Mouse (Mus musculus) stomach, embryonic 15.5 days (tissue): ENCODE results near the gene Acox3. TPM values are rescaled to one million over a fixed set of nuclear protein-coding genes. Genes with fewer than 3 reads are reported as not detected.

Source experiments
- ATAC-seq: fragments of 200-750 bp; cut with Nextera tagmentation; 2 replicates; pipeline ENCODE4 v1.8.0; 2017; ENCODE audit warnings: low read depth, moderate number of reproducible peaks, moderate TSS enrichment; ENCODE audit not compliant: insufficient read depth, low FRiP score
- H3K27ac ChIP-seq: fragments of 300-500 bp; sonication (generic); 2 replicates; pipeline ENCODE4 v1.5.1; 2015; ENCODE audit warnings: mild to moderate bottlenecking, inconsistent platforms
- H3K27me3 ChIP-seq: fragments of 300-500 bp; sonication (generic); replicated peaks from 2 replicates; pipeline ENCODE4 v1.6.1; 2015; ENCODE audit warnings: inconsistent platforms
- H3K36me3 ChIP-seq: fragments of 300-500 bp; sonication (generic); 2 replicates; pipeline ENCODE4 v1.6.1; 2015; ENCODE audit warnings: inconsistent platforms
- H3K4me1 ChIP-seq: fragments of 300-500 bp; sonication (generic); 2 replicates; pipeline ENCODE4 v1.6.1; 2015; ENCODE audit warnings: inconsistent platforms
- H3K4me2 ChIP-seq: fragments of 300-500 bp; sonication (generic); 2 replicates; pipeline ENCODE4 v1.6.1; 2015; ENCODE audit warnings: mild to moderate bottlenecking, inconsistent platforms
- H3K4me3 ChIP-seq: fragments of 300-500 bp; sonication (generic); replicated peaks from 2 replicates; pipeline ENCODE4 v1.5.1; 2015; ENCODE audit warnings: inconsistent platforms
- H3K9ac ChIP-seq: fragments of 300-500 bp; sonication (generic); 2 replicates; pipeline ENCODE4 v1.6.1; 2015; ENCODE audit warnings: inconsistent platforms
- H3K9me3 ChIP-seq: fragments of 300-500 bp; sonication (generic); 2 replicates; pipeline ENCODE4 v1.6.1; 2016; ENCODE audit warnings: inconsistent platforms
- WGBS: fragments of 180-500 bp; shearing (Covaris S2); methylation state at CpG from one replicate; pipeline ENCODE4 v1.1.7; 2015; 5-methylcytosine and 5-hydroxymethylcytosine counted together
- polyA plus RNA-seq: library from polyadenylated mRNA; unstranded; fragments of >200 nt; fragmentation: Nextera tagmentation; extraction: Ambion mirVana; gene quantifications from 2 replicates; pipeline ENCODE4 v1.2.1, GENCODE M21; 2015

Acox3 gene
- polyA plus RNA-seq, 1 experiment from 2014 or later = 12.3 TPM

DNA sequence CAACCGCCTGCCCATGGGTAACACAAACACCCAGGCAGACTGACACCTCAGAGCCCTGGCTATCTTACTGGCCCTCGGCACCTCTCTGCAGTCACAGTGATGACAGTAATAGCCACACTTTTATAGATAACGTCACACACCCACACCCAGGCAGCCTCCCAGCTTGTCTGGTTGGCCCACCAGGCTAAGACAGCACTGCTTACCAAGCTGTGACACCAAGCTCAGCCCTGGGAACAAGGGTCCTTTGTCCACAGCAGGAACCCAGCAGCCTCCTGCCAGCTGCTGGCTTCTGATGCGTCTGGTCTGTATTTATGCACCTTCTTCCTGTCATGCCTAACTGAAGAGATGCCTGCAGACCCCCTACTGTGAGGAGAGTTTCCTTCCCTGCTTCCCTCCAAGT, 38.3 kb downstream of the Acox3 start:
- H3K4me1 ChIP-seq = peaks cover 14% of the 10 kb centered on the region; the same call in 1 of the 2 replicates
- H3K9me3 ChIP-seq = no peaks in the 10 kb centered on the region
- H3K27ac ChIP-seq = no peak overlapping the region
- no peak overlapping the region for H3K4me2 ChIP-seq
- ATAC-seq = no peak
- 37% methylated on average over 4 of the region's 4 CpGs for WGBS
- no peaks in the 10 kb centered on the region for H3K36me3 ChIP-seq
- no peak overlapping the region for H3K9ac ChIP-seq
- no peaks in the 10 kb centered on the region for H3K27me3 ChIP-seq
- H3K4me3 ChIP-seq = no peak overlapping the region

- Histone ChIP-seq H3K9ac (no peak overlapping the region), H3K27ac (peak overlapping the region; percentile 31; the same call in 1 of the 2 replicates), H3K4me3 (no peak overlapping the region), H3K4me1 (peaks cover 19% of the 10 kb centered on the region; the same call in 1 of the 2 replicates), H3K9me3 (no peaks in the 10 kb centered on the region), H3K36me3 (no peaks in the 10 kb centered on the region), H3K4me2 (no peak overlapping the region), H3K27me3 (no peaks in the 10 kb centered on the region)
- no peak for ATAC-seq
Measured at GRCm38 (mm10) chr5:35623831-35624230, 41.0 kb downstream of the Acox3 start.

GRCm38 (mm10) chr5:35624751-35625239, 42.0 kb downstream of the Acox3 start:
- 52% methylated on average over 4 of the region's 4 CpGs for WGBS
- Histone ChIP-seq H3K4me1 (peaks cover 19% of the 10 kb centered on the region; the same call in 1 of the 2 replicates), H3K4me3 (no peak overlapping the region), H3K27me3 (no peaks in the 10 kb centered on the region), H3K9ac (no peak overlapping the region), H3K4me2 (no peak overlapping the region), H3K36me3 (no peaks in the 10 kb centered on the region), H3K9me3 (no peaks in the 10 kb centered on the region), H3K27ac (peak overlapping the region; percentile 31; the same call in 1 of the 2 replicates)
- peak; percentile 65 for ATAC-seq

DNA sequence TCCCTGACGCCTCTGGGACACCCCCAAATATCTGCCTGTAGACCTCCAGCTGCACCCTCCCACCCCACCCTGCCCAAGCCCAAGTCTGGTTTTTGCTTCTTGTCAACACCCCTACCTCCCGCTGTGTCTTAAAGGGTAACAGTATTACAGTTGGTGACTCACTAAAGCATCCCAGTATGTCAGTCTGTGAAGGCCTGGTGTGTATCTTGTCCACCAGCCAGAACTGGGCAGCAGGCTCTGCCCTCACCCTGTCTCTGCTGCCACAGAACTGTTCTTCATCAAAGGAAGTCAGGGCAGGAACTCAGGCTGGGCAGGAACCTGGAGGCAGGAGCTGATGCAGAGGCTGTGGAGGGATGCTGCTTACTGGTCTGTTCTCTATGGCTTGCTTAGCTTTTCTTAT, 43.6 kb downstream of the Acox3 start:
- Histone ChIP-seq H3K9ac (no peak overlapping the region), H3K4me3 (no peak overlapping the region), H3K36me3 (no peaks in the 10 kb centered on the region), H3K9me3 (no peaks in the 10 kb centered on the region), H3K4me1 (peaks cover 19% of the 10 kb centered on the region; the same call in 1 of the 2 replicates), H3K27me3 (no peaks in the 10 kb centered on the region), H3K27ac (no peak overlapping the region), H3K4me2 (no peak overlapping the region)
- WGBS = 80% methylated on average over 2 of the region's 2 CpGs
- ATAC-seq = no peak

DNA sequence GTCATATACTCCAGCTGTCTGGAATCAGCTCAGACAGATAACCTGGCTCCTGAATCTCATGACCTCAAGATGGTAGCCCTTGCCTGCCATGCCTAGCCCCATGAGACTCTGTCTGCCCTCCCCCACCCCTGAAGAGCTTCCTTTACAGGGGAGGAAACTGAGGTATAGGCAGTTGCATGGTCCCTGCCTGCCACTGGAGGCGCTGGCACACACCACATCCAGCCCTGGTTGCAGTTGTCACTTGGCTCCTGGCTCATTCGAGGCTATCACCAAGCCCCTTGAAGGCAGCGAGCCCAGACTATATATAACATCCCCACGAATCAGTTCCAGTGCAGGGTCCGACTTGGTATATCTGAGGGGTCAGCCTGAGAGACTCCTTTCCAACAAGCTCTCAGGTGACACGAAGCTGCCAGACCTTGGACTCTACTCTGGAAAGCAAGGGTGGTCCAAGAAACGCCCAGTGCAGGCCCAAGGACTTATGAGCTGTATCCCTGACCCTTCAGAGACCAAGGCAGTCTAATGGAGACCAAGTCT, 44.5 kb downstream of the Acox3 start:
- no peak overlapping the region for H3K27ac ChIP-seq

DNA sequence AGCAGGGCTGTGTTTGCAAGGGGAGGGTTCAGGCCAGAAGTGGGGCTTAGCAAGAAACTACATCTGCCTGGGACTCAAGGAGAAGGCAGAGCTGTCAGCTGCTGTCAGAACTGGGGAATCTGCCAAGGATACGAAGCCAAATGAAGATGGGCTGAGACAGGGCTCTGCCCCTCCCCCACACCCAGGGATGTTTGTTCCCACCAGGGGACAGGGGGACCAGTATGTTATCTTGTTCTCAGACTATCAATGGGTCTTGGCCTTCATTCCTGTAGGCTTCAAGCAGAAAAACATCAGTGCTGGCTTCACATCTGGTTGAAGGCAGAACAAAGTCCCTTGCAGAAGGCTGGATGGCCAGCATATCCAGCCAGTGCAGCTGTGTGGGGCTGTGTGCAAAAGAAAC, 45.8 kb downstream of the Acox3 start:
- Histone ChIP-seq H3K27me3 (no peaks in the 10 kb centered on the region), H3K4me1 (peaks cover 19% of the 10 kb centered on the region; the same call in 1 of the 2 replicates), H3K9ac (no peak overlapping the region), H3K36me3 (no peaks in the 10 kb centered on the region), H3K4me3 (no peak overlapping the region), H3K27ac (peak overlapping the region; percentile 59; the same call in 1 of the 2 replicates), H3K4me2 (no peak overlapping the region), H3K9me3 (no peaks in the 10 kb centered on the region)
- 35% methylated on average over 1 of the region's 1 CpGs for WGBS
- peak; percentile 15; the same call in 1 of the 2 replicates for ATAC-seq

More for the DNA sequence above, 44.5 kb downstream of the Acox3 start:
- 68% methylated on average over 7 of the region's 7 CpGs for WGBS
- no peaks in the 10 kb centered on the region for H3K9me3 ChIP-seq
- H3K36me3 ChIP-seq = no peaks in the 10 kb centered on the region
- H3K4me3 ChIP-seq = no peak overlapping the region
- no peak overlapping the region for H3K9ac ChIP-seq
- no peak for ATAC-seq
- H3K4me2 ChIP-seq = no peak overlapping the region
- H3K4me1 ChIP-seq = peaks cover 19% of the 10 kb centered on the region; the same call in 1 of the 2 replicates
- no peaks in the 10 kb centered on the region for H3K27me3 ChIP-seq

DNA sequence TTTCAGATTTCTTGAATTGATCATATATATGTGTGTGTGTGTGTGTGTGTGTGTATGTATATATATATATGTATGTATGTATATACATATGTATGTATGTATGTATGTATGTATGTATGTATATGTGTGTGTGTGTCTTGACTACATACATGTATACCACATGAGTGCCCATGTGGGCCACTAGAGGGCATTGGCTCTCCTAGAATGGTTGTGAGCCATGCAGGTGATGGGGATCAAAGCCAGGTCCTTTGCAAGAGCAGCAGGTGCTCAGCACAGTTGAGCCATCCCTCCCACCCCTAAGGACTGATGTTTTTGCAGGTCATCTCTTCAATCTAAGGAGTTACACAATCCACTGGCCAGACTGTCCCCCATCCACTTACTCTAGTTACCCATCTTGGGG, 46.5 kb downstream of the Acox3 start:
- no peaks in the 10 kb centered on the region for H3K27me3 ChIP-seq
- H3K4me1 ChIP-seq = peaks cover 13% of the 10 kb centered on the region; the same call in 1 of the 2 replicates
- H3K27ac ChIP-seq = no peak overlapping the region
- no peaks in the 10 kb centered on the region for H3K36me3 ChIP-seq
- H3K9ac ChIP-seq = no peak overlapping the region
- H3K9me3 ChIP-seq = no peaks in the 10 kb centered on the region
- no peak overlapping the region for H3K4me3 ChIP-seq
- no peak for ATAC-seq
- H3K4me2 ChIP-seq = no peak overlapping the region

DNA sequence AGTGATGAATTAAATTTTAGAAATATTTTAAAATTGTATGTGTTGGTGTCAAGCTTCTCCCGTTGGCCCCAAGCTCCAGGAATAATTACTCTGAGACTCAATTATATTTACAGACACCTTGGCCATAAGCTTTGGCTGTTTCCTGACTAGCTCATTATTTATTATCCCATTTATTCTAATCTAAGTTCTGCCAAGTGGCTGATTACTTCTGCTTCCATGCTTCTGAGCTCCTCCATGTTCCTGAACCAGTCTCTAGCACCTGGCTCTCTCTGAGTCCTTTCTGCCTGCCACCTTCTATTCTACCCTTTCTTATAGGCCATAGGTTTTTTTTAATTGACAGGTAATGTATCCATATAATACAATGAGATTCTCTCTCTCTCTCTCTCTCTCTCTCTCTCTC, 47.9 kb downstream of the Acox3 start:
- H3K9me3 ChIP-seq = no peaks in the 10 kb centered on the region
- ATAC-seq = no peak
- H3K4me2 ChIP-seq = no peak overlapping the region
- 69% methylated on average over 1 of the region's 1 CpGs for WGBS
- H3K4me1 ChIP-seq = peaks cover 8% of the 10 kb centered on the region; the same call in 1 of the 2 replicates
- H3K27ac ChIP-seq = no peak overlapping the region
- no peaks in the 10 kb centered on the region for H3K27me3 ChIP-seq
- no peaks in the 10 kb centered on the region for H3K36me3 ChIP-seq
- no peak overlapping the region for H3K4me3 ChIP-seq
- H3K9ac ChIP-seq = no peak overlapping the region

GRCm38 (mm10) chr5:35631224-35631623, 48.4 kb downstream of the Acox3 start:
- Histone ChIP-seq H3K9me3 (no peaks in the 10 kb centered on the region), H3K27me3 (no peaks in the 10 kb centered on the region), H3K4me1 (peaks cover 5% of the 10 kb centered on the region; the same call in 1 of the 2 replicates), H3K4me2 (no peak overlapping the region), H3K27ac (no peak overlapping the region), H3K4me3 (no peak overlapping the region), H3K9ac (no peak overlapping the region), H3K36me3 (no peaks in the 10 kb centered on the region)
- no peak for ATAC-seq
- WGBS = 75% methylated on average over 3 of the region's 3 CpGs

DNA sequence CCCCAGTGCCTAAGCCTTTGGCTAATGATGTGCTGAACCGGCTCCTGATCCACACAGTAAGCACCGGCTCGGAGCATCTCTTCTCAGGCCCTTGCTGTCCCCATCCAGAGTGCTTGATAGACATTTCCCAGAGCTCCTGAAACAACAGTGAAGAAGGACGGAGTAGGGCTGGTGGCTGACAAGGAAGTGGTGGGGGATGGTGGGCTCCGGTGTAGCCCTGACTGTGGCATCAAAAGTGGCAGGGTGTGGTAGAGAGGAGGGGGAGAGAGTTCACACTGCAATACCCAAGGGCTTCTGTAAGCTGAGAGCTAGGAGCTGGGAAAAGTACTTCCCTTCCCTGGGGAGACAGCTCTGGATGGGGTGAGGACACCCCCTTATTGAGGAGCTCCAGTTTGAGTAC, 48.9 kb downstream of the Acox3 start:
- 69% methylated on average over 5 of the region's 5 CpGs for WGBS
- no peak overlapping the region for H3K27ac ChIP-seq
- no peaks in the 10 kb centered on the region for H3K36me3 ChIP-seq
- H3K4me2 ChIP-seq = no peak overlapping the region
- 0 out of 2 replicates have a peak, but pooled peaks cover 4% of the 10 kb centered on the region for H3K4me1 ChIP-seq
- no peak overlapping the region for H3K9ac ChIP-seq
- no peaks in the 10 kb centered on the region for H3K9me3 ChIP-seq
- ATAC-seq = no peak
- H3K4me3 ChIP-seq = no peak overlapping the region
- H3K27me3 ChIP-seq = no peaks in the 10 kb centered on the region

- H3K4me1 ChIP-seq = 0 out of 2 replicates have a peak, but pooled peaks cover 4% of the 10 kb centered on the region
- H3K27ac ChIP-seq = no peak overlapping the region
- H3K4me2 ChIP-seq = no peak overlapping the region
- H3K9ac ChIP-seq = no peak overlapping the region
- no peaks in the 10 kb centered on the region for H3K27me3 ChIP-seq
- no peak for ATAC-seq
- no peak overlapping the region for H3K4me3 ChIP-seq
- no peaks in the 10 kb centered on the region for H3K36me3 ChIP-seq
- WGBS = 86% methylated on average over 6 of the region's 6 CpGs
- H3K9me3 ChIP-seq = no peaks in the 10 kb centered on the region
Measured at GRCm38 (mm10) chr5:35632841-35633240, 50.0 kb downstream of the Acox3 start.

- Histone ChIP-seq H3K9ac (no peak overlapping the region), H3K4me2 (no peak overlapping the region), H3K27me3 (no peaks in the 10 kb centered on the region), H3K9me3 (no peaks in the 10 kb centered on the region), H3K27ac (no peak overlapping the region), H3K4me1 (0 out of 2 replicates have a peak, but pooled peaks cover 3% of the 10 kb centered on the region), H3K4me3 (no peak overlapping the region), H3K36me3 (no peaks in the 10 kb centered on the region)
- 90% methylated on average over 2 of the region's 2 CpGs for WGBS
- no peak for ATAC-seq
Measured at GRCm38 (mm10) chr5:35636016-35636415, 53.2 kb downstream of the Acox3 start.
